Mouse (Mus musculus) kidney, adult 2 months (tissue): ENCODE measurements around the gene Nhsl2.

Experiments
- CTCF ChIP-seq: fragments of 200-500 bp; conservative IDR thresholded peaks from 2 replicates; pipeline ENCODE4 v1.5.1; 2011; ENCODE audit warnings: low read depth, mild to moderate bottlenecking, control low read depth, low read length, moderate library complexity, mixed read lengths; ENCODE audit not compliant: insufficient read depth, insufficient read length
- POLR2A ChIP-seq: fragments of 200-500 bp; IDR thresholded peaks from one replicate; pipeline ENCODE4 v1.6.1; 2011; ENCODE audit warnings: low read depth, low read length, control low read depth

GRCm38 (mm10) chrX:102068811-102069540 lies 219.8 kb downstream of the Nhsl2 start:
- TF ChIP-seq POLR2A (no peak), CTCF (no peak)
